Mouse (Mus musculus) right cerebral cortex, postnatal 25 days (tissue): ENCODE measurements at regions not wholly inside any gene's neighbourhood (a gene's known extent, or its start where the extent isn't known, plus 50 kb on each side); places are given as distances from the start of the nearest gene placed in this dataset.

Source experiments
- DNase-seq: peaks from one replicate; pipeline ENCODE4 v3.0.0; 2022

DNA sequence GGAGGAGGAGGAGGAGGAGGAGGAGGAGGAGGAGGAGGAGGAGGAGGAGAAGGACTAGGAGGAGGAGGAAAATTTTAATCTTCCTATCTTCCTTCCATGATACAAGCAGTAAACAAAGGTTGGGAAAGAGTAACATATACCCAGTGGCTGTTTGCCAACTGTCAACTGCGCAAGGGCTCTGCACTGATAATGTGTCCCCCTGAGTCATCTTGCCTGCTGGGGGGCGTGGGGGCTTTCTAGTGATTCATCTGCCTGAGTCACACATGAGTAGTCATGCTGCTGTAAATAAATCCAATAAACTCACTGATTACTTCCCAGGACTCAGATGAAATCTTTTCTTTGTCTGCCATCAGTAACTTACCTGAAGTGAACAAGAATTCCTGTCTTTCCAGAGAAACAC lies 110.2 kb downstream of the Tusc1 start:
- peak; percentile 8 for DNase-seq

DNA sequence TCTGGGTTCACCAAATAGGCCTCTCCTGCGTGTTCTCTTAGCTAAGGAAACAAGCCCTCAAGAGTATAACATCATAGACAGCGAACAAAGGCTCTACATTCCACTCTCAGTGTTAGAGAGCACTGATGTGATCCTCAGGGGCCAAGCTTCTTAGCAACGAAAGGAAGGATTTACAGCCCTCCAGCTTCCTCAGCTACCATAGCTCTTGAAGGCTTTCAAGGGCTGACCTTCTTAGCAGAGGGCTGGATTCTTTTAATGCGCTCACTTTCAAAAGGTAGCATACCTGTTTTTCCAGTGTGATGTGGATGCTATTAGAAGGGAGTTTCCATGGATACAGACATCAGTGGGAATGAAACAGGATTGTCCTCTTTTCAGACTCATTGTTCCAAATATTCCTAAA lies 114.6 kb downstream of the Tusc1 start:
- no peak for DNase-seq

DNA sequence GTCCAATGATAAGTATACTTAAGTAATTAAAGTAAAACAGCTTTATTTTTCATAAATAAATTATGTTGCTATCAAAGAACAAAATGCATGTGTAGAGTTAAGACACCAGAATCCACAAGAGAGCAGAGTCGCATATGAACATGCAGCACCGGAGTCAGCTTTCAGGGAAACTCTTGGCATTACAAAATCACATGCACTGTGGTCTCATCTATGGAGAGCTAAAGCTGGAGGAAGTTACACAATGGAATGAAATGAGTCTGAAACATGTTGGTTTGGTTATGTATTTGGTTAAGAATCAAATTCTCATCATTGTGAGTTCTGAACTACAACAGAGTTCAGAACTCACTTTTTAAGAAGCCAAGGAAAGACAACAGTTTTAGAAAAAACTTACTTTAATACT lies 126.9 kb downstream of the Tusc1 start:
- DNase-seq: no peak

DNA sequence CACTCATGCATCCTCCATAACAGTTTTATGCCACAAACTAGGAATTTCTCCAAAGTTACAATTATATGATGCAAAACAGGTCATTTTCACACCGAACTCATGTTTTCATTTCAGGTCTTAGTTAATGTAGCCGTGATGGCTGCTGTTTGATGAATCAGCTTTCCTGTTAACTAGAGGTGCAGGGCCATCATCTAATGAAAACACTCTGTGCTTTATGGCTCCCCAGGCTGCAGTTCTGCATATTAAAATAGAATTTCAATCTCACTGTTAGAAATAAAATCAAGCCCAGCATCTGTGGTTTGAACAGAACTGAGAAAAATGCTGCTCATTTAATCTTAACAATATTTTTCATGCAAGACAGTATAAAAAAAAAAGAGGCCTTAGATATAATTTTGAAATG lies 135.5 kb downstream of the Tusc1 start:
- no peak for DNase-seq

DNA sequence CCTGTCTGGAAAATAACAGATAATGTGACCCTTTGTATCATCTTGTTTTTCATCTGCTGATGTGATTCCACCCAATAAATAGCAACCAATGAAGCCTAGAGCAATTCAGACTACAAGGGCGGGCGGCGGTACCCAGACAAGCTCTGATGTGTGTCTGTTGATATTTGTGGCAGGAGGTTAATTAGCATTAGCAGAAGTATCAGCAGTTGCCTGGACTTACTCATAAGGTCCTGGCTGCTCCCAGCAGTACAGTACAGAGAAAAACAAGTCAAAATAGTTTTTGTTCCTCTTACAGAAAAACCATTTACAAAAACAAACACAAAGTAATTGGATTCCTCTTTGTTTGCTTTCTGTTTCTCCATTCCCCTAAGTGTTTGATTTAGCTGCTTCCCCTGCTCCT lies 151.0 kb downstream of the Tusc1 start:
- DNase-seq: no peak
